Mouse (Mus musculus) hindbrain, embryonic 10.5 days (tissue): ENCODE measurements at regions not wholly inside any gene's neighbourhood (a gene's known extent, or its start where the extent isn't known, plus 50 kb on each side); places are given as distances from the start of the nearest gene placed in this dataset.

ENCODE experiments used
- DNase-seq: peaks from one replicate; pipeline ENCODE4 v3.0.0-alpha.2; 2017; ENCODE audit warnings: low spot score
- H3K27ac ChIP-seq: fragments of 300-500 bp; sonication (generic); 2 replicates; pipeline ENCODE4 v1.5.1; 2016; ENCODE audit warnings: mild to moderate bottlenecking, moderate library complexity
- H3K27me3 ChIP-seq: fragments of 300-500 bp; sonication (generic); 2 replicates; pipeline ENCODE4 v1.6.1; 2016; ENCODE audit warnings: mild to moderate bottlenecking; ENCODE audit not compliant: poor library complexity, insufficient read depth, severe bottlenecking
- H3K36me3 ChIP-seq: fragments of 300-500 bp; sonication (generic); 2 replicates; pipeline ENCODE4 v1.6.1; 2016; ENCODE audit warnings: mild to moderate bottlenecking, moderate library complexity
- H3K4me1 ChIP-seq: fragments of 300-500 bp; sonication (generic); replicated peaks from 2 replicates; pipeline ENCODE4 v1.6.1; 2016; ENCODE audit warnings: mild to moderate bottlenecking
- H3K4me3 ChIP-seq: fragments of 300-500 bp; sonication (generic); 2 replicates; pipeline ENCODE4 v1.5.1; 2016; ENCODE audit warnings: mild to moderate bottlenecking, moderate library complexity
- H3K9me3 ChIP-seq: fragments of 300-500 bp; sonication (generic); 2 replicates; pipeline ENCODE4 v1.6.1; 2016; ENCODE audit warnings: mild to moderate bottlenecking, moderate library complexity
- WGBS: fragments of 180-500 bp; shearing (Covaris S2); methylation state at CpG from one replicate; pipeline ENCODE4 v1.1.7; 2016; 5-methylcytosine and 5-hydroxymethylcytosine counted together

DNA sequence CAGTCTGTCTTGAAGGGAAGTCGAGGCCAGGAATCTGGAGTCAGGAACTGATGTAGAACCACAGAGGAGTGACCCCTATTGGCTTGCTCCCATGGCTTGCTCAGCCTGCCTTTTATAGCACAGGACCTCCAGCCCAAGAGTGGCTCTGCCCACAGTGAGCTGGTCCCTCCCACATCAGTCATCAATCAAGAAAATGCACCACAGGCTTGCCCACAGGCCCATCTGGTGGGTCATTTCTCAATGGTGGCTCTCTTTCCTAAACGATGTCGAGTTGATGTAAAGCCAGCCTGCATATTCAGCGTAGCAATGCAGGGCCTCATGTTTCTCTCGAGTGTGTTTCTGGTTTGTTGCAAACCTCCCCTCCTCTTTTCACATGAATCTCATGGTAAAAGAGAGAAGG is 168.3 kb upstream of the Ubr2 start:
- no peak for DNase-seq

DNA sequence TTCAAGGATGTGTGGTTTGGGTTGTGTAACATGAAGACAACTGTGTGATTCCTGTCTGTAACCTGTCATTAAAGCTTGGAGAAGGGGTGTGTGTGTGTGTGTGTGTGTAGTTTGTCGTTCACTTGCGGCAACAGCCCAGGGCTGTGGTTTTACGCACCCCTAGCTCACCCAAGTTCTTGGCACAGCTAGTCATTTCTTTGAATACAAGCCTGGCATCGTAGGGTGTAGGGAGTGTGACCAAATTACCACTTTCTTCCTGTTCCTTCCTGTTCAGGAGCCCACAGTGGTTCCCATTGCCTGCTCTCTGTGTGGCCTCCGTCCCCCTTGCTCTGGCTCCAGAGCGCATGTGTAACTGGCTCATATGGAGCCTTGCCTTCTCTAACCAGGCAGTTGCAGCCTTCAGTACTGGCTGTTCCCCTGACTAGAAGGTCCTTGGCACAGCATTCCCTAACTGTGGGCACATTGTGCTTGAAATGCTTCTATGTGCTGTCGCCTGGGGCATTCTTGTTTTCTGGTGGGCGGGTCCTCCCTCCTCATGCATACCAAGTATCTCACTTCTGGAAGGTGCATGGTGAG is 167.4 kb upstream of the Ubr2 start:
- no peak overlapping the region for H3K4me3 ChIP-seq
- no peak for DNase-seq
- H3K27me3 ChIP-seq, result no peaks in the 10 kb centered on the region
- WGBS, result 91% methylated on average over 8 of the region's 8 CpGs
- peaks cover 33% of the 10 kb centered on the region for H3K4me1 ChIP-seq
- H3K27ac ChIP-seq, result no peak overlapping the region
- peaks cover 7% of the 10 kb centered on the region; the same call in 1 of the 2 replicates for H3K36me3 ChIP-seq
- H3K9me3 ChIP-seq, result no peaks in the 10 kb centered on the region

More for the DNA sequence above, 168.3 kb upstream of the Ubr2 start:
- H3K27ac ChIP-seq, result 0 out of 2 replicates have a peak overlapping the region, but pooled peaks have one; percentile 40
- H3K4me1 ChIP-seq, result peaks cover 33% of the 10 kb centered on the region
- no peaks in the 10 kb centered on the region for H3K27me3 ChIP-seq
- 70% methylated on average over 5 of the region's 5 CpGs for WGBS
- no peak overlapping the region for H3K4me3 ChIP-seq
- no peaks in the 10 kb centered on the region for H3K9me3 ChIP-seq
- H3K36me3 ChIP-seq, result 0 out of 2 replicates have a peak, but pooled peaks cover 3% of the 10 kb centered on the region

DNA sequence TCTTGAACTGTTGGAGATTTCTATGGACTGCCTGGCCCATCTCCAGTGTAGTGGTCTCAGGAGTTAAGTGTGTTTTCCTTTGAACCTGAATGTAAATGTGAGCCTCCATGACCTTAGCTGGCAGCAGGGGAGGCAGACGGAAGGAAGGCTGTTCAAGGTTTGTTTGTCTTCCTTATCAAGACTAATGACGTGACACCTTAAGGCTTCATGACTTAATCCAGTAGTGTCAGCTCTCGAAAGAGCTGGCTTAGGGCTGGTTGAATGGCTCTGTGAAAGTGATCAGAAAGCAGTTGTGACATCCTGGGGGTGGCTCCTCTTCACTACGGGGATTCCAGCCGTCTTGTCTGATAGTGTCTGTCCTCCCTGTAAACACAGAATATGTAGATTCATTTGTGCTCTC is 166.0 kb upstream of the Ubr2 start:
- no peaks in the 10 kb centered on the region for H3K27me3 ChIP-seq
- H3K9me3 ChIP-seq, result no peaks in the 10 kb centered on the region
- H3K4me3 ChIP-seq, result no peak overlapping the region
- WGBS, result 77% methylated on average over 5 of the region's 5 CpGs
- peaks cover 19% of the 10 kb centered on the region for H3K4me1 ChIP-seq
- H3K36me3 ChIP-seq, result peaks cover 7% of the 10 kb centered on the region; the same call in 1 of the 2 replicates
- H3K27ac ChIP-seq, result no peak overlapping the region
- DNase-seq, result no peak

DNA sequence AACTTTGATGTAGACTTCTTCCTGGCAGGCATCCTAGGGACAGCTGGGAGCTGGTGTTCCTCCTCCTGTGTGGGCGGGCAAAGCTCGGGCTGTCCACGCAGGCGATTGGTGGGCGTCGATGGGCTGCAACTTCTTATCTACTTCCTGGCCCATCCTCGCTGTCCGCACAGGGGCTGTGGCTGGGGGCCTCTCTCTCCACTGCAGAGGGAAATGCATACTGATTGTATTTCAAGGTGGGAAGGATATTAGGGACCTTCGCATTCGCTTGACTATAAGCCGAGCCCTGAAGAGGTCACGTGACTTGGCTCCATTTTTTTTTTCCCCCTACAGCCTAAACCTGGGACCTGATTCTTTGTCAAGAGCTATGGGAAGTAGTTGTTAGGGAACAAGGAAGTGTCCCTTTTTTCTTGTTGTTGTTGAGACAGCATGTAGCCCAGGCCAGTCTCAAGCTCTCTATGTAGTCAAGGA is 164.4 kb upstream of the Ubr2 start:
- no peaks in the 10 kb centered on the region for H3K9me3 ChIP-seq
- H3K4me1 ChIP-seq, result peaks cover 20% of the 10 kb centered on the region
- no peaks in the 10 kb centered on the region for H3K27me3 ChIP-seq
- peaks cover 7% of the 10 kb centered on the region; the same call in 1 of the 2 replicates for H3K36me3 ChIP-seq
- WGBS, result 78% methylated on average over 12 of the region's 12 CpGs
- H3K27ac ChIP-seq, result no peak overlapping the region
- DNase-seq, result no peak
- H3K4me3 ChIP-seq, result no peak overlapping the region

DNA sequence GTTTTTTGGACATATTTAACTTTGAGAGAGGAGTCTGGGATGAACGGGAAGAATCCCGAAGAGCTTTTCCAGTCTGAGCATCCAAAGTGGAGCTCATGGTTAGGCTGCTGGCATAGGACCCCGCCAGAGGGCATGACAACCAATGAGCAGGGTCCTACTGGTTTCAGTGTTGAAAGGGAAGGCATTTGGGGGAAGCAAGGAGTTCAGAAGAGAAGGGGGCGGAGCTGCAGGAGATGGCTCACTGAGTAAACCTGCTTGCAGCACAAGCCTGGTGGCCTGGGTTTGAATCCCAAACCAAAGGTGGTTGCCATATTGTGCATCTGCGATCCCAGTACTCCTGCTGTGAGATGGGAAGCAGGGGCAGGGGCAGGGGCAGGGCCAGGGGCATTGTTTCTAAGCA is 161.4 kb upstream of the Ubr2 start:
- Histone ChIP-seq H3K4me3 (no peak overlapping the region), H3K36me3 (peaks cover 14% of the 10 kb centered on the region; the same call in 1 of the 2 replicates), H3K9me3 (no peaks in the 10 kb centered on the region), H3K27me3 (no peaks in the 10 kb centered on the region), H3K4me1 (peaks cover 20% of the 10 kb centered on the region), H3K27ac (no peak overlapping the region)
- DNase-seq, result no peak
- WGBS, result 89% methylated on average over 5 of the region's 5 CpGs

DNA sequence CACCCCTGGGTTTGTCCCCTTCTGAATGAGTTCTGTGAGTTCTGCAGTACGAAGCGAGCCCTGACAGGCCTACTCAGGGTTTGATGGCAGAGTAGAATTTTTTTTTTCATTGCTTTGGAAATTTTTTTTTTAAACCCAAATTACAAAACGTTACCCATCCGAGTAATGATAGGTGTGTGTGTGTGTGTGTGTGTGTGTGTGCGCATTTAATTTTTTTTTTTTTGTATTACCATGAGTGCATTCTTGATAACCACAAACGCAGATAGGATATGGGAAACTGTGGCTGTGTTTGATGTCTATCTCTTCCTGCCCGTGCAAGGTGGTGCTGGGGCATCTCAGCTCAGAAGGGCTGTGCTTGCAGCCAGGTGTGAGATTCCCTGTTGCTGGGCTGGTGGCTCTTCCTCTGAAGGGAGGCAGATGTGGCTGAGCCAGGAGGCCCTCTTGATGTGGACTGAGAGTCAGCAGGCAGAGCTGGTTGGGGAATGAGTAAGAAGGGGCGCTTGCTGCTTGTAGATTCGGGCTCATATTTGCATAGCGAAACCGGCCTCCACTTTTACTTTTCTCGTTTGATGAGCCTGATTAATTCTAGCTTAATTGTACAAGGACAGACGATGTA is 160.7 kb upstream of the Ubr2 start:
- no peak for DNase-seq
- 92% methylated on average over 13 of the region's 13 CpGs for WGBS
- no peak overlapping the region for H3K27ac ChIP-seq
- peaks cover 24% of the 10 kb centered on the region for H3K4me1 ChIP-seq
- H3K9me3 ChIP-seq, result no peaks in the 10 kb centered on the region
- H3K27me3 ChIP-seq, result no peaks in the 10 kb centered on the region
- peaks cover 14% of the 10 kb centered on the region; the same call in 1 of the 2 replicates for H3K36me3 ChIP-seq
- H3K4me3 ChIP-seq, result no peak overlapping the region

DNA sequence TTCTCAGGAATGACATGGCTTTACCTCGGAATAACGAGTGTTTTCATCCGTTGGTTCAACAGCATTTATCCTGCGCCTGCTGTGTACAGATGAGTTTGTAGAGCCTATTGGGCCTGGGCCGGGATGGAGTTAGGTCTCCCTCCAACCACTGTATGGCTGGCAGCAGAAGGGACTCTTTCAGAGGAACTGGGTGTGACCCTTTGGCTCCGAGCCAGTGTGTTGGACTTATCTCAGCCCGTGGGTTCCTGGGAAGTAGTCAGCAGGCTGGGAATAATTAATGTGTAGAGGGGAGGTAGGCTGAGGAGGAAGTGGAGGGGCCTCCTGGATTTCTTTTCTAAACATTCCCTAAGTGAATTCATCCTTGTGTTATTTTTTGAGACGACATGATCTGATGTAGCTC is 157.7 kb upstream of the Ubr2 start:
- peaks cover 8% of the 10 kb centered on the region; the same call in 1 of the 2 replicates for H3K36me3 ChIP-seq
- no peaks in the 10 kb centered on the region for H3K9me3 ChIP-seq
- no peak overlapping the region for H3K27ac ChIP-seq
- 79% methylated on average over 8 of the region's 8 CpGs for WGBS
- H3K27me3 ChIP-seq, result no peaks in the 10 kb centered on the region
- H3K4me3 ChIP-seq, result no peak overlapping the region
- H3K4me1 ChIP-seq, result peaks cover 24% of the 10 kb centered on the region
- no peak for DNase-seq

DNA sequence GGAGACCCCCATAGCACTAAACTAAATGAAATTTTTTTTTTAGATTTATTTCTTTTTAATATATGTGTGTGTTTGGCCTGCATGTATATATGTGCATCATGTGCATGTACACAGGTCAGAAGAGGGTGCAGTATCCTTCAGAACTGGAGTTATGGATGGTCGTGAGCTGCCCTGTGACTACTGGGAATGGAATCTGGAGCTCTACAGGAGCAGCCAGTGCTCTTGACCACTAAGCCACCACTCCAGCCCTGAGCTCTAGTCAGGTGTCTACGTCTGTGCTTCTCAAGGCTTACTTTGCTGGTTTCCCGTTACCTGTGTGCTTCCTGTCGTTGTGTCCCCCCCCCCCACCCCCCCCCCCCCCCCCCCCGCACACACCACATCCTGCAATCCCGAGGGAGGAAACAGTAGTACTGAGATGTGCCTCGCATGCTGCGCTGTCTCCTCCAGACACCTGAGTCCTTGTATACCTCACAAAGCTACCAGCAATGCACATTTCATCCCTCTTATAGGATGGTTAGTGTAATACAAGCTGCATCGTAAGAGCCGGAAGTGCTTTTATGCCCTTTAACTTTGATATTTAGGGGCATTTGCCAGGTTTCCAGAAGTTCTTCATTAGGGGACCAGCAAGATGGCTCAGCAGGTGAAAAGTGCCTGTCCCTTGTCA is 153.5 kb upstream of the Ubr2 start:
- Histone ChIP-seq H3K9me3 (no peaks in the 10 kb centered on the region), H3K36me3 (peaks cover 10% of the 10 kb centered on the region), H3K27ac (no peak overlapping the region), H3K4me1 (peaks cover 19% of the 10 kb centered on the region), H3K27me3 (no peaks in the 10 kb centered on the region), H3K4me3 (no peak overlapping the region)
- WGBS, result 79% methylated on average over 9 of the region's 10 CpGs
- no peak for DNase-seq

DNA sequence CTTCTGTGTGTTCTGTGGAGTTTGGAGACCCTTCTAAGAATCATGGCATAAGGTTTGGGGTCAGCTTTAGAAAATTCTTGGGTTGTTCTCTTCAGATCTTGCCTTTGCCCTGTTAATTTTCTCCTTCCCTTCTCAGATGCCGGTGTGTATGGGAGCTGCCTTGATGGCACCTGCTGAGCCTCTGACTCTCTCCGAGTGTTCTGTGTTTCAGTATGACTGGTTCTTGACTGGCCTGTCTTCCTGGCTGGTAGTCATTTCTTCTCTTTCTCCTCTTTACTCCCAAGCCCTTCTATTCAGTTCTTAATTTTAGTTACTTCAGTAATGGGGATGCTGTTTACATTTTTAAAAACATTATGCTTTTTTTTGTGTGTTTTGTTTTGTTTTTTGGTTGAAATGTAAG is 152.1 kb upstream of the Ubr2 start:
- Histone ChIP-seq H3K9me3 (no peaks in the 10 kb centered on the region), H3K36me3 (peaks cover 7% of the 10 kb centered on the region), H3K4me3 (no peak overlapping the region), H3K27me3 (no peaks in the 10 kb centered on the region), H3K4me1 (peaks cover 11% of the 10 kb centered on the region), H3K27ac (no peak overlapping the region)
- no peak for DNase-seq
- 64% methylated on average over 2 of the region's 2 CpGs for WGBS

DNA sequence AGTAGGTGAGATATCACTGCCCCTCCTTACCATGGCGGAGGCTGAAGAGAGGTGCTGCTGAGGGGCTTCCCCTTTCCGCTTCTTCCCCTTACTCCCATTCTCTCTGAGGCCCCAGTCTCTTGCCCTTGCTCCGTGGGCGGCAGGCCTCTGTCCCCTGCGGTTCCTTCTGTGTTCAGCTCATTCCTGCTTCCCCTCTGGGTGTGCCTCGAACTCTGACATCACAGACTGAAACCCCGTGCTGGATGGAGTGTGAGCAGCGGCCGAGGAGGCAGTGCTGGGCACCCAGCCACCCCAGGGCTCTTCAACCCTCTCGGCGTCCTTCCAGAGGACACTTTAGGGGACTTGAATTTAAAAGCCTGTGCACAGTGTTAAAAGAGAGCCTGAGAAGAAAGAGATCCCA is 145.9 kb upstream of the Ubr2 start:
- WGBS, result 85% methylated on average over 11 of the region's 11 CpGs
- H3K36me3 ChIP-seq, result peaks cover 49% of the 10 kb centered on the region

DNA sequence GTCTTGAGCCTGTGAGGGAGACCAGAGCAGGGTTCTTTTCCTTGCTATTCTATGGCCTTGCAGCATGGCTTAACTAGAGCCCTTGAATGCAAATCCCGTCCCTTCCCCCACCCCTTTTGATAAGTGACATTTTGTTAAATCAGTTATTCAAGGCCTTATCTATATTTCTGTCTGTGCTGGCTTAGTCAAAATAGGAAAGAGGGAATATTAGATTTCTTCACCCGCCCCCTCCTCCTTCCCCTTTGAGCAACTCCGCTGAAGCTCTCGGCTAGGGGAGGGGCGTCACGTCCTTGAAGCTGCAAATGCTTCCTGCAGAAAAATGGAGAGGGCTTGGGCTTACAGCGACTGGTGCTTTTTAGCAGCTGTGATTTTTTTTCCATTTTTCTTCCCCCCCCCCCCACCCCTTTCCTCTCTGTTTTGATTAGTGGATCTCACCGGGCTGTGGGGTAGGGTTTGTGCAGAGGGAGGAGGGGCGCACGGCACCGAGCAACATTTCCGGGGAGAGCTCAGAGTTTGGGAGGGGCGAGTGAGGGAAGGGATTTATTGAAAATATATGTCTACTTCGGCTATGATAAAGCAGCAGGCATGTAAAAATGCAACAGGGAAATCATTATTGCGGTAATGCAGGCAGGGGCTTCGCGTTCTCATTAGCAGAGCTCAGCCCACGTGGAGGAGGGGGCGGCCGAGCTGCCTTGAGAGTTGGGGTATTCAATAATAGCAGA is 141.4 kb upstream of the Ubr2 start:
- peak overlapping the region; percentile 32 for H3K4me3 ChIP-seq
- peaks cover 58% of the 10 kb centered on the region for H3K4me1 ChIP-seq
- H3K36me3 ChIP-seq, result peaks cover 48% of the 10 kb centered on the region
- no peaks in the 10 kb centered on the region for H3K27me3 ChIP-seq
- WGBS, result 54% methylated on average over 20 of the region's 20 CpGs
- no peak for DNase-seq
- H3K9me3 ChIP-seq, result no peaks in the 10 kb centered on the region
- peak overlapping the region; percentile 56 for H3K27ac ChIP-seq

More for the DNA sequence above, 145.9 kb upstream of the Ubr2 start:
- no peaks in the 10 kb centered on the region for H3K9me3 ChIP-seq
- H3K27ac ChIP-seq, result no peak overlapping the region
- DNase-seq, result no peak
- no peaks in the 10 kb centered on the region for H3K27me3 ChIP-seq
- peaks cover 22% of the 10 kb centered on the region for H3K4me1 ChIP-seq
- H3K4me3 ChIP-seq, result no peak overlapping the region

DNA sequence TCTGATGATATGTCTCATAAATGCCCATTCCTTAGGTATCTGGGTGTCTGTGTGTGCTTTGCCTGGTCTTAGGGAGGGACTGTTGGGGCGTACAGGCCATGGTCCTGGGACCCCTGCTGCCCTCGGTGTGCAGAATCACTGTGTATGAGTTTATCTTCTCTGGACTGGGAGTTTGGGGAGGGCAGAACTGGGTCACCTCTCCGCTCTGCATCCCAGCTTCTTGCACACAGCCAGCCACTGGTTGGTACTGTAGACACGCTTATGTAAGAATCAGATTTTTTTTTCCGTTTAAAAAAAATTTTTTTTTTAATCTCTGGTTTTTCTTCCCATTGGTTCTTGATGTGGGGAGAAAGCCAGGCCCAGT is 140.8 kb upstream of the Ubr2 start:
- Histone ChIP-seq H3K4me1 (peaks cover 59% of the 10 kb centered on the region), H3K27me3 (no peaks in the 10 kb centered on the region), H3K36me3 (peaks cover 42% of the 10 kb centered on the region), H3K9me3 (no peaks in the 10 kb centered on the region), H3K4me3 (peak overlapping the region; percentile 32; the same call in 1 of the 2 replicates), H3K27ac (peak overlapping the region; percentile 51; the same call in 1 of the 2 replicates)
- 65% methylated on average over 5 of the region's 5 CpGs for WGBS
- DNase-seq, result no peak
